Mouse (Mus musculus) embryo, embryonic 11.5 days (tissue): ENCODE data around the gene Bnc2.

Experiments used
- DNase-seq: peaks from one replicate; pipeline ENCODE4 v3.0.0-alpha.2; 2012; ENCODE audit warnings: low read depth, low spot score

The Bnc2 gene

GRCm38 (mm10) chr4:84507551-84507950 is 167.5 kb downstream of the Bnc2 start:
- no peak for DNase-seq

- DNase-seq, result no peak
Measured at GRCm38 (mm10) chr4:84502581-84503269, 172.3 kb downstream of the Bnc2 start.

GRCm38 (mm10) chr4:84500796-84501349 is 174.2 kb downstream of the Bnc2 start:
- no peak for DNase-seq

GRCm38 (mm10) chr4:84500259-84500658 is 174.8 kb downstream of the Bnc2 start:
- no peak for DNase-seq

- no peak for DNase-seq
Measured at GRCm38 (mm10) chr4:84498469-84498868, 176.6 kb downstream of the Bnc2 start.

GRCm38 (mm10) chr4:84488323-84488722 is 186.8 kb downstream of the Bnc2 start:
- DNase-seq, result no peak

GRCm38 (mm10) chr4:84482680-84483079 is 192.4 kb downstream of the Bnc2 start:
- DNase-seq, result no peak

GRCm38 (mm10) chr4:84472643-84473042 is 202.4 kb downstream of the Bnc2 start:
- DNase-seq, result no peak

- DNase-seq, result no peak
Measured at GRCm38 (mm10) chr4:84470106-84470885, 204.8 kb downstream of the Bnc2 start.

GRCm38 (mm10) chr4:84469400-84469799 is 205.7 kb downstream of the Bnc2 start:
- DNase-seq, result no peak

GRCm38 (mm10) chr4:84467722-84468121 is 207.4 kb downstream of the Bnc2 start:
- DNase-seq, result no peak

GRCm38 (mm10) chr4:84458218-84458560 is 216.9 kb downstream of the Bnc2 start:
- DNase-seq, result no peak

- DNase-seq, result no peak
Measured at GRCm38 (mm10) chr4:84457512-84458217, 217.4 kb downstream of the Bnc2 start.

- no peak for DNase-seq
Measured at GRCm38 (mm10) chr4:84456853-84457249, 218.2 kb downstream of the Bnc2 start.

- DNase-seq, result no peak
Measured at GRCm38 (mm10) chr4:84456198-84456852, 218.8 kb downstream of the Bnc2 start.

GRCm38 (mm10) chr4:84454493-84454892 is 220.6 kb downstream of the Bnc2 start:
- DNase-seq, result no peak

GRCm38 (mm10) chr4:84453586-84453985 is 221.5 kb downstream of the Bnc2 start:
- no peak for DNase-seq

GRCm38 (mm10) chr4:84452642-84453041 is 222.4 kb downstream of the Bnc2 start:
- DNase-seq, result no peak

- DNase-seq, result no peak
Measured at GRCm38 (mm10) chr4:84449246-84450005, 225.6 kb downstream of the Bnc2 start.

GRCm38 (mm10) chr4:84433324-84433723 is 241.8 kb downstream of the Bnc2 start:
- no peak for DNase-seq
